Mouse (Mus musculus): Measurements from ENCODE around the gene Tyr. TPM values are rescaled to one million over a fixed set of nuclear protein-coding genes. Genes with fewer than 3 reads are reported as not detected.

The Tyr gene
- polyA plus RNA-seq, 1 experiment from 2014 or later, result 0.09 TPM

Other genes with a start within 250 kb of the Tyr start
- 2.7 and 3.1 TPM in 2 replicates for gene Nox4, start 247.4 kb downstream of the Tyr start, polyA plus RNA-seq (2015; fragmentation: Nextera tagmentation; extraction: Ambion mirVana)
- not detected in 2 replicates for gene Grm5, start 90.7 kb upstream of the Tyr start, polyA plus RNA-seq (2015; fragmentation: Nextera tagmentation; extraction: Ambion mirVana)

Data from heart, embryonic 16.5 days (tissue).